Mouse (Mus musculus): Measurements from ENCODE around the gene Acot7. TPM values are rescaled to one million over a fixed set of nuclear protein-coding genes. Genes with fewer than 3 reads are reported as not detected.

The Acot7 gene
- polyA plus RNA-seq (2012; rRNA removed): 276 and 301 TPM in 2 replicates

GRCm38 (mm10) chr4:152177537-152178343, at the start of gene Acot7:
Gene Acot7, plus strand, starts transcription at chr4:152178134.

GRCm38 (mm10) chr4:152151966-152152544, 25.9 kb upstream of the Acot7 start, which contains the start of gene Espn:
Gene Espn, minus strand, starts transcription at chr4:152152371.

GRCm38 (mm10) chr4:152158585-152159284, 19.2 kb upstream of the Acot7 start, which contains the start of gene Hes2:
Gene Hes2, plus strand, starts transcription at chr4:152158867.

GRCm38 (mm10) chr4:152273621-152274236, 95.8 kb downstream of the Acot7 start, which contains the start of gene Gpr153:
Gene Gpr153, plus strand, starts transcription at chr4:152274232.

GRCm38 (mm10) chr4:152291562-152291961, 113.6 kb downstream of the Acot7 start, which contains the start of gene Hes3:
Gene Hes3, minus strand, starts transcription at chr4:152291662.

GRCm38 (mm10) chr4:152296874-152297861, 119.2 kb downstream of the Acot7 start, which contains the start of gene Icmt:
Gene Icmt, plus strand, starts transcription at chr4:152297227.

GRCm38 (mm10) chr4:152318517-152319234, 140.7 kb downstream of the Acot7 start, which contains the start of gene Rnf207:
Gene Rnf207, minus strand, starts transcription at chr4:152318993.

Other genes with a start within 250 kb of the Acot7 start
- gene Dnajc11, start 244.4 kb upstream of the Acot7 start, polyA plus RNA-seq (2012; rRNA removed): 73.1 and 75.2 TPM in 2 replicates
- 40.3 and 45.0 TPM in 2 replicates for gene Thap3, start 189.1 kb upstream of the Acot7 start, polyA plus RNA-seq (2012; rRNA removed)
- 15.2 and 16.2 TPM in 2 replicates for gene Phf13, start 181.9 kb upstream of the Acot7 start, polyA plus RNA-seq (2012; rRNA removed)
- 4.7 and 4.8 TPM in 2 replicates for gene Klhl21, start 169.3 kb upstream of the Acot7 start, polyA plus RNA-seq (2012; rRNA removed)
- gene Zbtb48, start 150.5 kb upstream of the Acot7 start, polyA plus RNA-seq (2012; rRNA removed): 27.6 and 29.1 TPM in 2 replicates
- 0.45 and 0.56 TPM in 2 replicates for gene Tas1r1, start 139.6 kb upstream of the Acot7 start, polyA plus RNA-seq (2012; rRNA removed)
- gene Nol9, start 138.8 kb upstream of the Acot7 start, polyA plus RNA-seq (2012; rRNA removed): 22.1 and 22.2 TPM in 2 replicates
- 13.2 and 14.8 TPM in 2 replicates for gene Plekhg5, start 105.6 kb upstream of the Acot7 start, polyA plus RNA-seq (2012; rRNA removed)
- gene Tnfrsf25, start 62.2 kb upstream of the Acot7 start, polyA plus RNA-seq (2012; rRNA removed): 3.6 and 4.4 TPM in 2 replicates
- 0.30 and 0.36 TPM in 2 replicates for gene Espn, start 25.8 kb upstream of the Acot7 start, polyA plus RNA-seq (2012; rRNA removed)
- gene Hes2, start 19.3 kb upstream of the Acot7 start, polyA plus RNA-seq (2012; rRNA removed): 0.03 and 0.04 TPM in 2 replicates
- gene Gpr153, start 96.1 kb downstream of the Acot7 start, polyA plus RNA-seq (2012; rRNA removed): 39.6 and 45.3 TPM in 2 replicates
- gene Hes3, start 113.5 kb downstream of the Acot7 start, polyA plus RNA-seq (2012; rRNA removed): 0.12 and 0.16 TPM in 2 replicates
- 19.3 and 21.4 TPM in 2 replicates for gene Icmt, start 119.1 kb downstream of the Acot7 start, polyA plus RNA-seq (2012; rRNA removed)
- gene Rnf207, start 140.9 kb downstream of the Acot7 start, polyA plus RNA-seq (2012; rRNA removed): 8.8 and 9.8 TPM in 2 replicates
- 370 and 387 TPM in 2 replicates for gene Rpl22, start 147.6 kb downstream of the Acot7 start, polyA plus RNA-seq (2012; rRNA removed)
- 40.6 and 48.9 TPM in 2 replicates for gene Chd5, start 160.5 kb downstream of the Acot7 start, polyA plus RNA-seq (2012; rRNA removed)

Measured in central nervous system, embryonic 18 days (tissue).